Mouse (Mus musculus) testis, adult 2 months (tissue): ENCODE data around the gene Pgm5. TPM values are rescaled to one million over a fixed set of nuclear protein-coding genes. Genes with fewer than 3 reads are reported as not detected.

Experiments used
- H3K27ac ChIP-seq: fragments of 200-500 bp; 2 replicates; pipeline ENCODE4 v1.5.1; 2012; ENCODE audit warnings: low read depth, low read length; ENCODE audit not compliant: control insufficient read depth, insufficient read depth
- H3K27me3 ChIP-seq: fragments of 200-500 bp; 2 replicates; pipeline ENCODE4 v1.6.1; 2012; ENCODE audit warnings: mild to moderate bottlenecking, low read length, moderate library complexity; ENCODE audit not compliant: control insufficient read depth, insufficient read depth
- H3K36me3 ChIP-seq: fragments of 200-500 bp; 2 replicates; pipeline ENCODE4 v1.6.1; 2012; ENCODE audit warnings: mild to moderate bottlenecking, low read length; ENCODE audit not compliant: control insufficient read depth, insufficient read depth
- H3K4me1 ChIP-seq: fragments of 200-500 bp; 2 replicates; pipeline ENCODE4 v1.6.1; 2012; ENCODE audit warnings: low read length; ENCODE audit not compliant: control insufficient read depth, insufficient read depth
- H3K4me3 ChIP-seq: fragments of 200-500 bp; 2 replicates; pipeline ENCODE4 v1.5.1; 2012; ENCODE audit warnings: low read depth, mild to moderate bottlenecking, low read length, moderate library complexity, mixed read lengths; ENCODE audit not compliant: control insufficient read depth
- CTCF ChIP-seq: fragments of 200-500 bp; IDR thresholded peaks from 2 replicates; pipeline ENCODE4 v1.5.1; 2012; ENCODE audit warnings: low read depth, mild to moderate bottlenecking, inconsistent platforms, low read length, moderate library complexity; ENCODE audit not compliant: control insufficient read depth, insufficient read depth, insufficient replicate concordance
- POLR2A ChIP-seq: fragments of 200-500 bp; IDR thresholded peaks from 2 replicates; pipeline ENCODE4 v1.6.1; 2012; ENCODE audit warnings: low read depth, mild to moderate bottlenecking, inconsistent platforms, low read length, moderate library complexity; ENCODE audit not compliant: control insufficient read depth
- polyA plus RNA-seq: library from polyadenylated mRNA; depleted of rRNA; stranded (reverse); fragments of >200 nt; gene quantifications from 2 replicates; pipeline ENCODE4 v1.2.3, GENCODE M21; 2012

Gene Pgm5
- polyA plus RNA-seq, 1 experiment, result 0.38 TPM

GRCm38 (mm10) chr19:24677242-24677984 lies 184.2 kb downstream of the Pgm5 start:
- Histone ChIP-seq H3K4me3 (no peak overlapping the region), H3K27me3 (no peaks in the 10 kb centered on the region), H3K27ac (no peak overlapping the region), H3K36me3 (no peaks in the 10 kb centered on the region), H3K4me1 (peaks cover 2% of the 10 kb centered on the region)
- TF ChIP-seq POLR2A, result no peak
- no peak for TF ChIP-seq CTCF

GRCm38 (mm10) chr19:24676429-24676828 lies 185.2 kb downstream of the Pgm5 start:
- TF ChIP-seq CTCF (no peak), POLR2A (no peak)
- no peaks in the 10 kb centered on the region for H3K36me3 ChIP-seq
- H3K4me1 ChIP-seq, result peaks cover 2% of the 10 kb centered on the region
- no peak overlapping the region for H3K27ac ChIP-seq
- no peaks in the 10 kb centered on the region for H3K27me3 ChIP-seq
- H3K4me3 ChIP-seq, result no peak overlapping the region

GRCm38 (mm10) chr19:24673762-24674161 lies 187.9 kb downstream of the Pgm5 start, which contains the start of gene Tmem252:
Gene Tmem252, plus strand, starts transcription at chr19:24674008.
- Histone ChIP-seq H3K4me1 (peaks cover 2% of the 10 kb centered on the region), H3K4me3 (no peak within 1 kb of the TSS), H3K36me3 (no peaks in the 10 kb centered on the region), H3K27me3 (no peaks in the 10 kb centered on the region), H3K27ac (no peak within 1 kb of the TSS)
- TF ChIP-seq POLR2A, result no peak
- no peak for TF ChIP-seq CTCF

DNA sequence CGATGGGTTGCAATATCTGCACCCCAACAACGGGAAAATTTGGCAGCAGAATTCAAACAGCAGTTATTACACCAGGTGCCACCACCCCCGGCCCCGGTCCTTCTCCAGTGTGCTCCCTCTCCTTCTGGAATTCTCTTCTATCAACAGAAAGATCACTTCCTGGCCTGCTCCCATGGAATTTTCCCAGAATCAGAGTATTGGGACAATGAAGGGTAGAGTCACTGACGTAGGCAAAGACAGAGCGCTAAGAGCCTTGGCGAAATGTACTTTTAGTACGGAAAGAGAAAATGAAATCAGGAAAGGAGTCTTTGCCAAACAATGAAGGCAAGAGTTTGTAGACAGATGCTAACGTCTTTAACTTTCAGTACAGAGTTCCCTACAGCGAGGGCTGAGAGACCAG lies 188.3 kb downstream of the Pgm5 start:
- Histone ChIP-seq H3K36me3 (no peaks in the 10 kb centered on the region), H3K4me1 (peaks cover 2% of the 10 kb centered on the region), H3K4me3 (no peak overlapping the region), H3K27ac (no peak overlapping the region), H3K27me3 (no peaks in the 10 kb centered on the region)
- TF ChIP-seq POLR2A (no peak), CTCF (no peak)

DNA sequence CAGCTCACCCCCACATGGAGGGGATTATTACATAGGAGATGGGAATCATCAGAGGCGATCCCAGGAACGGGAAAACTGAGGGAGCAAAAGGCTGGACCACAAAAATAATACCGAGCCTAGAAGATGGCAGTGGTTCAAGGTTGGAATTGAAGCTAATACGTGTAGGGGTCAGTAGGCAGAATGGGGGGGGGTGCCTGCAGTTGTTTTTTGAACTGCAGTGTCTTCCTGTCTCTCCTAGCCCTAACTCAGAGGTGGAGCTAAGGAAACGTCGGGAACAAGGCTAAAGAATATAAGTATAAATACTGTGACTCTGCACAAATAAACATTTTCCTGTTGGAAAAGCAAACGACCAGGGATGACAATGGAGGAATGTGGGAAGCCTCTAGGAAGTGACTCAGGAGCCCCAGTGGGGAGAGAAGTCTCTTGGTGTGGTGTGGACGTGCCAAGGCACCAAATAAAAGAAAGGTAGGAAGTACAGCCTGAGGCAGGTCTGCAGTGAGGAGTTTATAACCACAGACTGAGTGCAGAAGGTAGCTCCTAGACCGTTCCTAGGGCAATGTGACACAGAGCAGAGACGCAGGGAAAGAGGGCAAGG lies 189.2 kb downstream of the Pgm5 start:
- Histone ChIP-seq H3K4me3 (no peak overlapping the region), H3K36me3 (no peaks in the 10 kb centered on the region), H3K4me1 (peaks cover 2% of the 10 kb centered on the region), H3K27ac (no peak overlapping the region), H3K27me3 (no peaks in the 10 kb centered on the region)
- TF ChIP-seq POLR2A (no peak), CTCF (no peak)

DNA sequence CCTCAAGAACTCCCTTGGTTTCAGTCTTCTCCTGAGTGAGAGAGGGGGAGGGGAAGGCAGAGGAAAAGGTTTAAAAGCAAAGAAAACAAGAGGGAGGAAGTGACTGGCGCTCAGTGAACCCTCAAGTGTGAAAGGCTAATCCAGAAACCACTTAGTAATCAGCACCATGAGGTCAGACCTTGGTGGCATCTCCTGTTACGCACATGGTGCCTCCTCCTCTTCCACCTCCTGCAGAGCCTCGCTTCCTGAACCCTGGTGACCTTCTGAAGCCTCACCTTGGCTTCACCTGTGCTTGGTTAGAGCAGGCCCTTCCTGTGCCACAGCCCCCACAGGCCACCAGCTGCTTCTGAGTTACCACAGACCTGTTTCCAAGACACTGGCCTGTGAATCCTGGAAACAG lies 190.1 kb downstream of the Pgm5 start:
- H3K36me3 ChIP-seq, result no peaks in the 10 kb centered on the region
- H3K4me3 ChIP-seq, result no peak overlapping the region
- H3K27ac ChIP-seq, result no peak overlapping the region
- TF ChIP-seq POLR2A (no peak), CTCF (no peak)
- H3K27me3 ChIP-seq, result no peaks in the 10 kb centered on the region
- H3K4me1 ChIP-seq, result peaks cover 2% of the 10 kb centered on the region

DNA sequence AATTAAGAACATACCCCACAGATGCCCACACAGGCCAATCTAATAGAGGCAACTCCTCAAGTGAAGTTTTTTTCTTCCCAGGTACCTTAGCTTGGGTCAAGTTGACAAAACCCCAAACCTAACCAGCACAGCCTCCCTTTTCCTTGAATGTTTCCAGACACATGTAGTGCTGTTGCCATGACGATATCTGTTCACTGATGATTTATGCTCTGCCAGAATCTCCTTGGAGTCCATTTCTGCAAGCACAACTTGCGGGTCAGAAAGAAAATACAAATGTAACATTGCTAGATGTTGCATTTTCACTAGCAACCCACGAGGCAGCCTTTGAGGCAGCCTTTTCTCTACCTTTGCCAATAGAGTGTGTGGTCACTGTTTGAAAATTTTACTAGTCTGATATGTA lies 194.1 kb downstream of the Pgm5 start:
- TF ChIP-seq POLR2A (no peak), CTCF (no peak)
- H3K4me1 ChIP-seq, result no peaks in the 10 kb centered on the region

More for the DNA sequence above, 194.1 kb downstream of the Pgm5 start:
- Histone ChIP-seq H3K27ac (no peak overlapping the region), H3K27me3 (no peaks in the 10 kb centered on the region), H3K4me3 (no peak overlapping the region), H3K36me3 (no peaks in the 10 kb centered on the region)
